Mouse (Mus musculus): ENCODE data around the gene Pde4b.

GRCm38 (mm10) chr4:102538266-102538665, 450.9 kb downstream of the Pde4b start:
- TF ChIP-seq CTCF (conservative IDR thresholded peaks at IDR 0.05; ENCODE audit: low read length) (no peak), NANOG (IDR thresholded peaks at IDR 0.05; ENCODE audit: borderline replicate concordance, low read length) (no peak)
